Mouse (Mus musculus) CH12.LX (cell line): ENCODE measurements at regions not wholly inside any gene's neighbourhood (a gene's known extent, or its start where the extent isn't known, plus 50 kb on each side); places are given as distances from the start of the nearest gene placed in this dataset.

Experiments
- CHD1 ChIP-seq: IDR thresholded peaks from 2 replicates; pipeline ENCODE4 v1.6.1; 2012; ENCODE audit warnings: low read depth, low read length, improper control_type of control experiment, inconsistent platforms
- CTCF ChIP-seq, 2 experiments: IDR thresholded peaks in 1 of 2; conservative IDR thresholded peaks in 1 of 2; 2 replicates each; pipeline ENCODE4 v1.5.1; 2011 to 2012; ENCODE audit warnings: low read depth in 2 of 2, low read length in 2 of 2, improper control_type of control experiment in 1 of 2, inconsistent platforms in 1 of 2, mild to moderate bottlenecking in 1 of 2, moderate library complexity in 1 of 2
- ELF1 ChIP-seq: IDR thresholded peaks from 2 replicates; pipeline ENCODE4 v1.6.1; 2014; ENCODE audit warnings: low read depth, mild to moderate bottlenecking, inconsistent platforms, low read length, improper control_type of control experiment
- ETS1 ChIP-seq: conservative IDR thresholded peaks from 2 replicates; pipeline ENCODE4 v1.6.1; 2012; ENCODE audit warnings: low read depth, mild to moderate bottlenecking, inconsistent platforms, low read length, improper control_type of control experiment, moderate library complexity
- MXI1 ChIP-seq: IDR thresholded peaks from 2 replicates; pipeline ENCODE4 v1.6.1; 2011; ENCODE audit warnings: mild to moderate bottlenecking, low read depth, low read length, improper control_type of control experiment
- POLR2A ChIP-seq: IDR thresholded peaks from 2 replicates; pipeline ENCODE4 v1.6.1; 2011; ENCODE audit warnings: low read depth, mild to moderate bottlenecking, improper control_type of control experiment, low read length
- RCOR1 ChIP-seq: conservative IDR thresholded peaks from 2 replicates; pipeline ENCODE4 v1.6.1; 2012; ENCODE audit warnings: low read depth, mild to moderate bottlenecking, inconsistent platforms, low read length, improper control_type of control experiment
- SIN3A ChIP-seq: IDR thresholded peaks from 2 replicates; pipeline ENCODE4 v1.6.1; 2012; ENCODE audit warnings: low read length, improper control_type of control experiment, inconsistent platforms
- ZNF384 ChIP-seq: IDR thresholded peaks from 2 replicates; pipeline ENCODE4 v1.6.1; 2012; ENCODE audit warnings: low read depth, low read length, improper control_type of control experiment, inconsistent platforms

- TF ChIP-seq POLR2A (no peak), ETS1 (peak; percentile 44; the same call in 1 of the 2 replicates), ZNF384 (no peak), CTCF (conservative IDR thresholded peaks at IDR 0.05 in 1 of 2, IDR thresholded peaks at IDR 0.05 in 1 of 2; ENCODE audit: low read depth in 2 of 2, low read length in 2 of 2) (no peak), ELF1 (no peak), MXI1 (no peak), SIN3A (no peak), CHD1 (no peak), RCOR1 (no peak)
These were observed 238.0 kb upstream of the Cited2 start for GRCm38 (mm10) chr10:17485049-17485449.
